Mouse (Mus musculus): ENCODE measurements around the gene Armh3.
A peak's percentile ranks its signal among the peaks of the same experiment; 100 is the strongest.
"Not testable (repeated sequence)": the region's sequence is repeated elsewhere in the genome, so short reads cannot be mapped to it uniquely, and the experiment has no call there.

Gene Armh3

GRCm38 (mm10) chr19:46032731-46033510 is 34.6 kb upstream of the Armh3 start:
- no peak for DNase-seq

- no peak for DNase-seq
These were observed 33.6 kb upstream of the Armh3 start for GRCm38 (mm10) chr19:46031689-46032432.

GRCm38 (mm10) chr19:46030196-46030983 is 32.1 kb upstream of the Armh3 start:
- no peak for DNase-seq

GRCm38 (mm10) chr19:46029652-46030051 is 31.4 kb upstream of the Armh3 start:
- no peak for DNase-seq

GRCm38 (mm10) chr19:46028747-46029320 is 30.5 kb upstream of the Armh3 start:
- DNase-seq: no peak

- no peak for DNase-seq
These were observed 28.3 kb upstream of the Armh3 start for GRCm38 (mm10) chr19:46026567-46026966.

GRCm38 (mm10) chr19:46024959-46025358 is 26.7 kb upstream of the Armh3 start:
- DNase-seq: peak; percentile 70

GRCm38 (mm10) chr19:46016023-46016422 is 17.7 kb upstream of the Armh3 start:
- DNase-seq: no peak

GRCm38 (mm10) chr19:46014572-46015178 is 16.4 kb upstream of the Armh3 start:
- DNase-seq: peak; percentile 96

- DNase-seq: no peak
These were observed 7.4 kb upstream of the Armh3 start for GRCm38 (mm10) chr19:46005680-46006079.

GRCm38 (mm10) chr19:46004814-46005466 is 6.7 kb upstream of the Armh3 start:
- DNase-seq: no peak

GRCm38 (mm10) chr19:46003371-46004226 is 5.3 kb upstream of the Armh3 start, which contains the start of gene Hps6:
TSS of gene Hps6 (plus strand) at chr19:46003508.
- peak; percentile 94 for DNase-seq

- DNase-seq: peak; percentile 41
These were observed 4.0 kb upstream of the Armh3 start for GRCm38 (mm10) chr19:46002279-46002678.

- no peak for DNase-seq
These were observed 1.1 kb upstream of the Armh3 start for GRCm38 (mm10) chr19:45999378-45999777.

- DNase-seq: no peak
These were observed 468 bp upstream of the Armh3 start for GRCm38 (mm10) chr19:45998694-45999217.

- DNase-seq: no peak
These were observed 923 bp downstream of the Armh3 start for GRCm38 (mm10) chr19:45997365-45997764.

- DNase-seq: no peak
These were observed 4.1 kb downstream of the Armh3 start for GRCm38 (mm10) chr19:45993981-45994737.

GRCm38 (mm10) chr19:45993441-45993840 is 4.8 kb downstream of the Armh3 start:
- DNase-seq: not testable (repeated sequence)

GRCm38 (mm10) chr19:45991171-45991570 is 7.1 kb downstream of the Armh3 start:
- no peak for DNase-seq

- no peak for DNase-seq
These were observed 10.1 kb downstream of the Armh3 start for GRCm38 (mm10) chr19:45988238-45988637.
